In genomic region chr3:123034752-123035151, GRCm38 (mm10) we compare ENCODE assay signal across 15 mouse cellular contexts. TPM values are rescaled to one million over a fixed set of nuclear protein-coding genes. Genes with fewer than 3 reads are reported as not detected.
DNase-seq lines count a peak whose midpoint lies in the region; ATAC-seq lines count a peak whose summit lies in the region.
"Had no signal": no experiment of that assay in that cellular context is flagged by ENCODE, and none has a peak within 500 bp of the region (broad histone marks: within the 10 kb centered on the region; RNA-seq: fewer than 3 reads in every experiment).

TSS of gene Myoz2 (minus strand) at chr3:123035015.

- H3K4me3 ChIP-seq in embryonic facial prominence, embryonic 14.5 days (ENCODE audit: low read depth, low read length): no peak within 1 kb of the TSS
- no peak within 1 kb of the TSS for H3K4me3 ChIP-seq in embryonic facial prominence, embryonic 10.5 days
- H3K4me3 ChIP-seq: hindbrain, embryonic 13.5 days; midbrain, embryonic 15.5 days had no signal

- H3K4me1 ChIP-seq in embryonic facial prominence, embryonic 14.5 days (ENCODE audit: control insufficient read depth, insufficient read depth, low read length): no peaks in the 10 kb centered on the region
- H3K4me1 ChIP-seq in embryonic facial prominence, embryonic 10.5 days: no peaks in the 10 kb centered on the region
- H3K4me1 ChIP-seq: hindbrain, embryonic 13.5 days; midbrain, embryonic 15.5 days had no signal

- H3K27ac ChIP-seq in embryonic facial prominence, embryonic 14.5 days (replicated peaks; ENCODE audit: low read depth, low read length): no peak within 1 kb of the TSS; the same call in 1 of the 2 replicates
- H3K27ac ChIP-seq in embryonic facial prominence, embryonic 10.5 days (replicated peaks): no peak within 1 kb of the TSS
- H3K27ac ChIP-seq: hindbrain, embryonic 13.5 days; midbrain, embryonic 15.5 days had no signal

- no peak for ATAC-seq in embryonic facial prominence, embryonic 14.5 days (ENCODE audit: low read depth)
- ATAC-seq: midbrain, embryonic 15.5 days had no signal

- intact Hi-C loops in heart, postnatal 36 days (cut with DNase I): loop anchor here (2.0 to 5.0 kb wide), 2 partner anchors 52 to 123 kb away; no protein-coding TSS in a partner anchor
- intact Hi-C loops in left cerebral cortex, postnatal 14 days (cut with DNase I): no loop called here

- no peak within 1 kb of the TSS for H3K4me2 ChIP-seq in embryonic facial prominence, embryonic 14.5 days (ENCODE audit: low read depth, low read length)
- H3K4me2 ChIP-seq: hindbrain, embryonic 13.5 days; midbrain, embryonic 15.5 days had no signal

- H3K36me3 ChIP-seq in embryonic facial prominence, embryonic 14.5 days (ENCODE audit: control insufficient read depth, insufficient read depth, low read length): no peaks in the 10 kb centered on the region
- no peaks in the 10 kb centered on the region for H3K36me3 ChIP-seq in embryonic facial prominence, embryonic 10.5 days (replicated peaks)
- H3K36me3 ChIP-seq: hindbrain, embryonic 13.5 days; midbrain, embryonic 15.5 days had no signal

- H3K27me3 ChIP-seq in embryonic facial prominence, embryonic 14.5 days (replicated peaks; ENCODE audit: control insufficient read depth, insufficient read depth, low read length): no peaks in the 10 kb centered on the region
- H3K27me3 ChIP-seq in embryonic facial prominence, embryonic 10.5 days (replicated peaks; ENCODE audit: low read depth, poor library complexity, severe bottlenecking): no peaks in the 10 kb centered on the region
- H3K27me3 ChIP-seq: hindbrain, embryonic 13.5 days; midbrain, embryonic 15.5 days had no signal

- WGBS in embryonic facial prominence, embryonic 14.5 days: 84% methylated on average over 7 of the region's 7 CpGs
- WGBS in embryonic facial prominence, embryonic 10.5 days: 89% methylated on average over 7 of the region's 7 CpGs

- no peak for DNase-seq in embryonic facial prominence, embryonic 14.5 days (ENCODE audit: low spot score)
- no peak for DNase-seq in embryonic facial prominence, embryonic 10.5 days (ENCODE audit: low spot score)
- peak; percentile 10 for DNase-seq in gastrocnemius, adult 18-20 months (ENCODE audit: low spot score)
- DNase-seq in heart, adult 9 months (ENCODE audit: low spot score in 2 of 2): peak; percentile 69 to 71
- DNase-seq in heart, postnatal 36 days: peak; percentile 46 to 54
- no peak for DNase-seq in left cerebral cortex, postnatal 14 days (ENCODE audit: low spot score in 2 of 2)
- no peak for DNase-seq in cerebellum, adult 9-10 months
- DNase-seq in spleen, postnatal 14 days (ENCODE audit: low spot score in 2 of 2): no peak
- DNase-seq: layer of hippocampus, adult 9-11 months; lung, postnatal 4 days had no signal

- H3K9ac ChIP-seq in embryonic facial prominence, embryonic 14.5 days (ENCODE audit: low read depth, low read length): no peak within 1 kb of the TSS
- H3K9ac ChIP-seq: hindbrain, embryonic 13.5 days; midbrain, embryonic 15.5 days had no signal

- no peaks in the 10 kb centered on the region for H3K9me3 ChIP-seq in embryonic facial prominence, embryonic 14.5 days (ENCODE audit: control insufficient read depth, low read length)
- H3K9me3 ChIP-seq in embryonic facial prominence, embryonic 10.5 days: no peaks in the 10 kb centered on the region
- H3K9me3 ChIP-seq: hindbrain, embryonic 13.5 days; midbrain, embryonic 15.5 days had no signal

RNA-seq across cellular contexts. Expression of gene Myoz2, which starts in this region (rescaled TPM):
- 64.7 and 94.7 TPM in 2 replicates for polyA plus RNA-seq in embryonic facial prominence, embryonic 14.5 days (2014; fragmentation: Nextera tagmentation; extraction: Ambion mirVana)
- polyA plus RNA-seq in embryonic facial prominence, embryonic 10.5 days (2016; fragmentation: Nextera tagmentation; extraction: Ambion mirVana): not detected in 2 replicates
- total RNA-seq in gastrocnemius, adult 18-20 months (2021): 100 to 1,000 TPM; 352 to 392 TPM
- total RNA-seq in heart, postnatal 36 days (2021): 1,000 to 10,000 TPM; 2,084 to 2,239 TPM
- total RNA-seq in left cerebral cortex, postnatal 14 days (2021): not detected
- total RNA-seq: neutrophil, adult 5-6 weeks had no signal
- polyA plus RNA-seq: liver, adult 2 months; midbrain, embryonic 15.5 days; small intestine, adult 2 months had no signal

Comparison
In these comparisons a context has a peak if more than half of its experiments do, and no peak if none do; other contexts are left out.
1. RNA of gene Myoz2 (total RNA-seq): 2,084 to 2,239 TPM in heart, postnatal 36 days and 352 to 392 TPM in gastrocnemius, adult 18-20 months; not detected in left cerebral cortex, postnatal 14 days; every median in the first group is over 100 times any median in the second.
2. RNA of gene Myoz2 (total RNA-seq): 2,084 to 2,239 TPM in heart, postnatal 36 days; 352 to 392 TPM in gastrocnemius, adult 18-20 months; every median in the first group is over 4 times any median in the second.
3. RNA of gene Myoz2 (polyA plus RNA-seq): 64.7 to 94.7 TPM in embryonic facial prominence, embryonic 14.5 days; not detected in embryonic facial prominence, embryonic 10.5 days; every median in the first group is over 10 times any median in the second.
4. DNase-seq: peak in gastrocnemius, adult 18-20 months (single experiment), heart, adult 9 months (2 of 2) and heart, postnatal 36 days (2 of 2); none in embryonic facial prominence, embryonic 14.5 days (single experiment), embryonic facial prominence, embryonic 10.5 days (single experiment), left cerebral cortex, postnatal 14 days (0 of 2), cerebellum, adult 9-10 months (single experiment) and spleen, postnatal 14 days (0 of 2).